Mouse (Mus musculus): ENCODE results near the gene Srsf3. TPM values are rescaled to one million over a fixed set of nuclear protein-coding genes. Genes with fewer than 3 reads are reported as not detected.

Srsf3 gene
- polyA plus RNA-seq, 1 experiment, result 71.0 TPM

- DNase-seq, result no peak
- TF ChIP-seq POLR2A (IDR thresholded peaks at IDR 0.05; ENCODE audit: low read depth, low read length) (no peak), CTCF (conservative IDR thresholded peaks at IDR 0.05; ENCODE audit: insufficient read depth, insufficient read length, low read depth, low read length) (no peak)
- 80% methylated on average over 11 of the region's 11 CpGs for WGBS
- H3K27ac ChIP-seq (ENCODE audit: insufficient read depth, low read depth, low read length), result no peak overlapping the region
- no peaks in the 10 kb centered on the region for H3K27me3 ChIP-seq (replicated peaks; ENCODE audit: control insufficient read depth, insufficient read depth, low read length)
- H3K4me1 ChIP-seq (ENCODE audit: control insufficient read depth, insufficient read depth, low read length), result no peaks in the 10 kb centered on the region
- no peak overlapping the region for H3K4me3 ChIP-seq (ENCODE audit: insufficient read depth, low read depth, low read length)
- no peaks in the 10 kb centered on the region for H3K36me3 ChIP-seq (ENCODE audit: control insufficient read depth, insufficient read depth, low read length)
Observed at GRCm38 (mm10) chr17:29057361-29057890, 25.0 kb downstream of the Srsf3 start.

GRCm38 (mm10) chr17:29057961-29058360 lies 25.5 kb downstream of the Srsf3 start:
- peak; percentile 71 for DNase-seq
- Histone ChIP-seq H3K4me3 (ENCODE audit: insufficient read depth, low read depth, low read length) (no peak overlapping the region), H3K27me3 (replicated peaks; ENCODE audit: control insufficient read depth, insufficient read depth, low read length) (no peaks in the 10 kb centered on the region), H3K4me1 (ENCODE audit: control insufficient read depth, insufficient read depth, low read length) (no peaks in the 10 kb centered on the region), H3K27ac (ENCODE audit: insufficient read depth, low read depth, low read length) (no peak overlapping the region), H3K36me3 (ENCODE audit: control insufficient read depth, insufficient read depth, low read length) (no peaks in the 10 kb centered on the region)
- TF ChIP-seq POLR2A (IDR thresholded peaks at IDR 0.05; ENCODE audit: low read depth, low read length) (no peak), CTCF (conservative IDR thresholded peaks at IDR 0.05; ENCODE audit: insufficient read depth, insufficient read length, low read depth, low read length) (no peak)
- WGBS, result 49% methylated on average over 10 of the region's 10 CpGs

- no peaks in the 10 kb centered on the region for H3K4me1 ChIP-seq (ENCODE audit: control insufficient read depth, insufficient read depth, low read length)
- H3K27me3 ChIP-seq (replicated peaks; ENCODE audit: control insufficient read depth, insufficient read depth, low read length), result no peaks in the 10 kb centered on the region
- DNase-seq, result no peak
- H3K36me3 ChIP-seq (ENCODE audit: control insufficient read depth, insufficient read depth, low read length), result no peaks in the 10 kb centered on the region
- no peak overlapping the region for H3K4me3 ChIP-seq (ENCODE audit: insufficient read depth, low read depth, low read length)
- TF ChIP-seq POLR2A (IDR thresholded peaks at IDR 0.05; ENCODE audit: low read depth, low read length), result no peak
- no peak for TF ChIP-seq CTCF (conservative IDR thresholded peaks at IDR 0.05; ENCODE audit: insufficient read depth, insufficient read length, low read depth, low read length)
- H3K27ac ChIP-seq (ENCODE audit: insufficient read depth, low read depth, low read length), result no peak overlapping the region
- WGBS, result 56% methylated on average over 8 of the region's 8 CpGs
Observed at GRCm38 (mm10) chr17:29058487-29058886, 26.1 kb downstream of the Srsf3 start.

DNA sequence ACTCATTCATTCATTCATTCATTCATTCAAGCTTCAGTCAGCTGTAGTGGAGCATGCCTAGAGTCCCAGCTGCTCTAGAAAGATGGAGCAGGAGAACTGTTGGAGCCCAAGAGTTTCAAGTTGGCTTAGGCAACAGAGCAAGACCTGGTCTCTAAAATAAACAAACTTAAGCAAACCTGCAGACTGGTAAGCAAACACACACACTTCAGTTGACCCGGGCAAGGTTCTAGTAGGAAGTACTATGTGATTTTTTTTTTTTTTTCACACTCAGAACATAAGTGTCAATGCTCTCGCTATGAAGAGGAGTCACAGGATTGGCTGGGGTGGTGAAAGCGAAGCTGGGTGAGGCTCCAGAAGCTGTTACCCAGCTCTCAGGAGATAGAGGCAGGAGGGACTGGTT lies 27.2 kb downstream of the Srsf3 start:
- no peaks in the 10 kb centered on the region for H3K4me1 ChIP-seq (ENCODE audit: control insufficient read depth, insufficient read depth, low read length)
- DNase-seq, result no peak
- no peaks in the 10 kb centered on the region for H3K27me3 ChIP-seq (replicated peaks; ENCODE audit: control insufficient read depth, insufficient read depth, low read length)
- no peaks in the 10 kb centered on the region for H3K36me3 ChIP-seq (ENCODE audit: control insufficient read depth, insufficient read depth, low read length)
- no peak overlapping the region for H3K27ac ChIP-seq (ENCODE audit: insufficient read depth, low read depth, low read length)
- TF ChIP-seq CTCF (conservative IDR thresholded peaks at IDR 0.05; ENCODE audit: insufficient read depth, insufficient read length, low read depth, low read length) (no peak), POLR2A (IDR thresholded peaks at IDR 0.05; ENCODE audit: low read depth, low read length) (no peak)
- 85% methylated on average over 3 of the region's 3 CpGs for WGBS
- no peak overlapping the region for H3K4me3 ChIP-seq (ENCODE audit: insufficient read depth, low read depth, low read length)

DNA sequence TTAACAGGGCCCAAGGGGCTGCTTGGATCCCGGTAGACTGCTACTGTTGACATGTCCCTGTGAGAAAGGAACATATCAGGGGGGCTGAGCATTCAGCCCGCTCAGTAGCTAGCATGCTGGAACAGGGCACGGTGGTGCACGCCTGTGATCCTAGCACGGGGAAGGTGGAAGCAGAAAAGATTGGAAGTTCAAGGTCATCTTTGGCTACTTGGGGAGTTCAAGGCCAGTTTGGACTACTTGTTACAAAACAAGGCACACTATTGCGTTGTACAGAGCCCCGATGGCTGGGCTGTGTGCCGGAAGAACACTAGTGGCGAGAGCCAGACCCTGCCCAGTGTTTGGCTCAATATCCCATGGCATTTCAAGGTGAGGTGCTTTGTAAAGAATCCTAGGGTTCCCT lies 28.5 kb downstream of the Srsf3 start:
- Histone ChIP-seq H3K4me3 (ENCODE audit: insufficient read depth, low read depth, low read length) (no peak overlapping the region), H3K4me1 (ENCODE audit: control insufficient read depth, insufficient read depth, low read length) (no peaks in the 10 kb centered on the region), H3K36me3 (ENCODE audit: control insufficient read depth, insufficient read depth, low read length) (no peaks in the 10 kb centered on the region), H3K27ac (ENCODE audit: insufficient read depth, low read depth, low read length) (no peak overlapping the region), H3K27me3 (replicated peaks; ENCODE audit: control insufficient read depth, insufficient read depth, low read length) (no peaks in the 10 kb centered on the region)
- 96% methylated on average over 9 of the region's 9 CpGs for WGBS
- no peak for DNase-seq
- no peak for TF ChIP-seq POLR2A (IDR thresholded peaks at IDR 0.05; ENCODE audit: low read depth, low read length)
- TF ChIP-seq CTCF (conservative IDR thresholded peaks at IDR 0.05; ENCODE audit: insufficient read depth, insufficient read length, low read depth, low read length), result no peak

GRCm38 (mm10) chr17:29062119-29063035 lies 29.9 kb downstream of the Srsf3 start:
- no peaks in the 10 kb centered on the region for H3K4me1 ChIP-seq (ENCODE audit: control insufficient read depth, insufficient read depth, low read length)
- H3K27me3 ChIP-seq (replicated peaks; ENCODE audit: control insufficient read depth, insufficient read depth, low read length), result no peaks in the 10 kb centered on the region
- H3K27ac ChIP-seq (ENCODE audit: insufficient read depth, low read depth, low read length), result no peak overlapping the region
- WGBS, result 67% methylated on average over 13 of the region's 13 CpGs
- no peak overlapping the region for H3K4me3 ChIP-seq (ENCODE audit: insufficient read depth, low read depth, low read length)
- no peak for DNase-seq
- TF ChIP-seq POLR2A (IDR thresholded peaks at IDR 0.05; ENCODE audit: low read depth, low read length), result no peak
- no peak for TF ChIP-seq CTCF (conservative IDR thresholded peaks at IDR 0.05; ENCODE audit: insufficient read depth, insufficient read length, low read depth, low read length)
- H3K36me3 ChIP-seq (ENCODE audit: control insufficient read depth, insufficient read depth, low read length), result no peaks in the 10 kb centered on the region
